Mouse (Mus musculus): Measurements from ENCODE around the gene H2-T3. TPM values are rescaled to one million over a fixed set of nuclear protein-coding genes. Genes with fewer than 3 reads are reported as not detected.

Gene H2-T3
- polyA plus RNA-seq (2017; shearing (Covaris generic)): 0.37 TPM

DNA sequence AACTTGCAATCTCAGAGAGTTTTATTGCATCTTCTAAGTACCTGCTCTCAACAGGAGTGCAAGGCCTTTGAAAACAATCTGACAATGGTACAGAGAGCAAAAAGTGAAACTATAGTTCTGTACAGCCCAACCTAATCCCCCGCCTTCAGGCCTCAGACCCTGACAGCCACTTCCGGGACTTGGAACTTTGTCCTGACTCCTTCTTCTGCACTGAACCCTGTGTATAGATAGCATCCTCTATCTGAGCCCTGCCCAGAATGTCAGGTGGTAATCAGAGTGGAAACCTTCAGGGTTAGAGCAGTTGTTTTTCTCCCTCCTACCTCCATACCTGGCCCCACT, at the start of gene H2-T3:
H2-T3 (minus strand) TSS at position 119 of the 339 bp plus-strand sequence.

DNA sequence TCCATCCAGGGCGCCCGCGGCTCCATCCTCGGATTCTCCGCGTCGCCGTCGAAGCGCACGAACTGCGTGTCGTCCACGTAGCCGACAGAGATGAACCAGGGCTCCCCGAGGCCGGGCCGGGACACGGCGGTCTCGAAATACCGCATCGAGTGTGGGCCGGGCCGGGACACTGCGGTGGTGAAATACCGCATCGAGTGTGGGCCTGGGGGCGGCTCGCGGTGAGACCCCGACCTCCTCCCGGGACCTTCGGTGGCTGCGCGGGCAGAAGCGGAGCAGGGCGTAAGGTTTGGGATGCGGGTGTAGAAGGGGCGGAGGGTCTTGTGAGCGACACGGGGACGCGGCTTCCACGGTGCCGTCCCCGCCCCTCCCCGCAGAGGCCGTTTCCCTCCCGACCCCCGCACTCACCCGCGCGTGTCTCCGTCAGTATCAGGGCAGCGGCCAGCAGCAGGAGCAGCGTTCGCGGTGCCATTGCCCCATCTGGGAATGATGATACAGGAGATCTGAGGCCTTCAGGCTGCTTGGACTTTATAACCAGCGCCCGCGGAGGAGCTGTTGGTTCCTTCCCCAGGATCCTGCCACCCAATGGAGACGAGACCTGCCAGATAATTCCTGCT, 21.9 kb downstream of the H2-T3 start, which contains the start of gene Gm8909:
Gm8909 (minus strand) TSS at position 499 of the 614 bp plus-strand sequence.

Other genes starting within 250 kb of the H2-T3 start
- gene Abcf1, start 220.5 kb downstream of the H2-T3 start, polyA plus RNA-seq (2017; shearing (Covaris generic)): 145 TPM
- gene Gnl1, start 210.4 kb downstream of the H2-T3 start, polyA plus RNA-seq (2017; shearing (Covaris generic)): 75.6 TPM
- 35.3 TPM for gene Prr3, start 210.1 kb downstream of the H2-T3 start, polyA plus RNA-seq (2017; shearing (Covaris generic))
- 12.1 TPM for gene H2-T24, start 169.7 kb downstream of the H2-T3 start, polyA plus RNA-seq (2017; shearing (Covaris generic))
- gene H2-T23, start 157.4 kb downstream of the H2-T3 start, polyA plus RNA-seq (2017; shearing (Covaris generic)): 382 TPM
- gene H2-T22, start 147.5 kb downstream of the H2-T3 start, polyA plus RNA-seq (2017; shearing (Covaris generic)): 160 TPM
- 0.62 TPM for gene Gm6034, start 147.3 kb downstream of the H2-T3 start, polyA plus RNA-seq (2017; shearing (Covaris generic))
- gene Gm11127, start 131.9 kb downstream of the H2-T3 start, polyA plus RNA-seq (2017; shearing (Covaris generic)): not detected
- 1.2 TPM for gene Gm19684, start 68.6 kb downstream of the H2-T3 start, polyA plus RNA-seq (2017; shearing (Covaris generic))
- gene Gm7030, start 60.9 kb downstream of the H2-T3 start, polyA plus RNA-seq (2017; shearing (Covaris generic)): not detected
- 9.4 TPM for gene Gm8909, start 21.8 kb downstream of the H2-T3 start, polyA plus RNA-seq (2017; shearing (Covaris generic))
- 173 TPM for gene Rpp21, start 67.8 kb upstream of the H2-T3 start, polyA plus RNA-seq (2017; shearing (Covaris generic))
- 37.1 TPM for gene Trim39, start 82.0 kb upstream of the H2-T3 start, polyA plus RNA-seq (2017; shearing (Covaris generic))
- not detected for gene H2-M10.2, start 96.2 kb upstream of the H2-T3 start, polyA plus RNA-seq (2017; shearing (Covaris generic))
- gene H2-M10.1, start 135.9 kb upstream of the H2-T3 start, polyA plus RNA-seq (2017; shearing (Covaris generic)): not detected
- gene H2-M10.3, start 178.1 kb upstream of the H2-T3 start, polyA plus RNA-seq (2017; shearing (Covaris generic)): not detected

All from naive thymus-derived CD4-positive, alpha-beta T cell, adult 5 months (primary cell).